21 mouse cellular contexts compared by ENCODE assay signal in the genomic region with DNA sequence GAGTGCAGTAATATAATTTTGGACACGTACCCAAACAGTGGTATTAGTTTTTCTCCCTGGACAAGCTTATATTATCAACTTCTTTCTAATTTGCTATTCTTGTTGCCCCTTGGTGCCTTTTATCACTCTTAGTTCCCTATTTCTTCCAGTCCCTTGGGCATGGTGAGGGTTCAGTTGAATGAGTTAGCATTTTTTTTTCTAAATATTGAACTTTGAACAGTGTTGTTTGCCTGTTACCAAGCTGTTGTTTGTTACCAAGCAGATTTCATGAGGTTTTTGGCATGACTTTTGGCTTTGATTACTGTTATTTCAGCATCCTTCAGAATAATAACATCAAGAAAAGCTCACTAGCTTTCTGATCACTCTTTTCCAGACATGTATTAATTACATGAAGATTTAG.
DNase-seq lines count a peak whose midpoint lies in the region; ATAC-seq and TF ChIP-seq lines count a peak whose summit lies in the region.
"Had no signal": no experiment of that assay in that cellular context is flagged by ENCODE, and none has a peak within 500 bp of the region (broad histone marks: within the 10 kb centered on the region; RNA-seq: fewer than 3 reads in every experiment).

No protein-coding gene starts in this region.

- no peak for TF ChIP-seq RAD21 in MEL (IDR thresholded peaks at IDR 0.05; ENCODE audit: low read depth, low read length)

- H3K27ac ChIP-seq in liver, adult 2 months (replicated peaks; ENCODE audit: insufficient read depth, low read depth, low read length), result no peak overlapping the region
- H3K27ac ChIP-seq in MEL (ENCODE audit: control insufficient read depth, low read depth, low read length), result peak overlapping the region; percentile 47
- H3K27ac ChIP-seq: embryonic facial prominence, embryonic 10.5 days; embryonic facial prominence, embryonic 12.5 days; forebrain, embryonic 13.5 days; forebrain, embryonic 15.5 days had no signal

- peak; percentile 66 for DNase-seq in liver, adult 2 months (ENCODE audit: extremely low read depth, low read depth, low spot score)
- DNase-seq in liver (no peak), MEL (ENCODE audit: low read depth, low spot score) (peak; percentile 48)
- DNase-seq in ovary, postnatal 36 days (ENCODE audit: low spot score), result no peak
- DNase-seq in spleen, postnatal 14 days (ENCODE audit: low spot score in 2 of 2), result no peak
- DNase-seq: adrenal gland, adult 2 months; adrenal gland, postnatal 10 days; adrenal gland, postnatal 25 days; cerebellum, adult 11 months; cerebellum, adult 18-20 months; cerebellum, adult 8-10 months; cerebellum, adult 9-11 months; cerebellum, postnatal 14 days; cerebellum, postnatal 36 days; forebrain, postnatal 0 days had no signal

- H3K27me3 ChIP-seq in liver, adult 2 months (ENCODE audit: control insufficient read depth, insufficient read depth, low read length), result no peaks in the 10 kb centered on the region
- no peaks in the 10 kb centered on the region for H3K27me3 ChIP-seq in MEL (ENCODE audit: control insufficient read depth in 1 of 2, insufficient read depth in 2 of 2, low read length in 2 of 2)
- H3K27me3 ChIP-seq: embryonic facial prominence, embryonic 12.5 days; forebrain, embryonic 13.5 days; forebrain, embryonic 15.5 days had no signal

- no peak overlapping the region for H3K4me3 ChIP-seq in liver, adult 2 months (ENCODE audit: insufficient read depth, low read depth, low read length)
- H3K4me3 ChIP-seq in MEL (ENCODE audit: control insufficient read depth in 1 of 2, insufficient read depth in 1 of 2, low read depth in 2 of 2, low read length in 2 of 2), result peak overlapping the region in 1 of 2 experiments; percentile 16; a peak in 1 of 4 replicates
- H3K4me3 ChIP-seq: embryonic facial prominence, embryonic 10.5 days; embryonic facial prominence, embryonic 12.5 days; forebrain, embryonic 13.5 days; forebrain, embryonic 15.5 days had no signal

- 83% methylated on average over 1 of the region's 1 CpGs for WGBS in liver, adult 2 months

- no peaks in the 10 kb centered on the region for H3K79me2 ChIP-seq in liver, adult 2 months (ENCODE audit: control insufficient read depth, insufficient read depth, low read length)
- H3K79me2 ChIP-seq in MEL (ENCODE audit: control insufficient read depth, insufficient read depth, low read length, poor library complexity), result no peaks in the 10 kb centered on the region

- no peaks in the 10 kb centered on the region for H3K9me3 ChIP-seq in MEL (replicated peaks; ENCODE audit: insufficient read depth, low read length)
- H3K9me3 ChIP-seq: embryonic facial prominence, embryonic 10.5 days; embryonic facial prominence, embryonic 12.5 days; forebrain, embryonic 13.5 days; forebrain, embryonic 15.5 days had no signal

- no peaks in the 10 kb centered on the region for H3K36me3 ChIP-seq in liver, adult 2 months (ENCODE audit: control insufficient read depth, insufficient read depth, low read length)
- H3K36me3 ChIP-seq in MEL (ENCODE audit: control insufficient read depth in 1 of 2, insufficient read depth in 2 of 2, low read length in 2 of 2), result peaks cover 0 to 27% of the 10 kb centered on the region in 2 experiments; a peak in 2 of 4 replicates
- H3K36me3 ChIP-seq: embryonic facial prominence, embryonic 10.5 days; embryonic facial prominence, embryonic 12.5 days; forebrain, embryonic 15.5 days had no signal

- no peak overlapping the region for H3K9ac ChIP-seq in liver, adult 2 months (ENCODE audit: low read depth, low read length)
- no peak overlapping the region for H3K9ac ChIP-seq in MEL (ENCODE audit: control insufficient read depth, low read depth, low read length, poor library complexity, severe bottlenecking)
- H3K9ac ChIP-seq: embryonic facial prominence, embryonic 12.5 days; forebrain, embryonic 13.5 days; forebrain, embryonic 15.5 days; forebrain, postnatal 0 days had no signal

- 0 out of 2 replicates have a peak, but pooled peaks have one; percentile 22 for ATAC-seq in common myeloid progenitor, adult 5-6 weeks (replicated peaks; ENCODE audit: low read depth, poor library complexity, severe bottlenecking)
- ATAC-seq: CD4-positive, CD25-positive, alpha-beta regulatory T cell, adult 4 months; forebrain, embryonic 13.5 days; forebrain, embryonic 15.5 days; forebrain, postnatal 0 days had no signal

- TF ChIP-seq POLR2A in liver, adult 2 months (IDR thresholded peaks at IDR 0.05; ENCODE audit: extremely low read depth, insufficient read depth, low read length), result no peak
- no peak for TF ChIP-seq POLR2A in MEL (IDR thresholded peaks at IDR 0.05; ENCODE audit: control insufficient read depth in 1 of 2, insufficient read depth in 1 of 2, low read depth in 1 of 2, low read length in 2 of 2, poor library complexity in 1 of 2)

- TF ChIP-seq CTCF in liver, adult 2 months (IDR thresholded peaks at IDR 0.05; ENCODE audit: low read depth, low read length), result no peak
- no peak for TF ChIP-seq CTCF in MEL (IDR thresholded peaks at IDR 0.05 in 2 of 3, conservative IDR thresholded peaks at IDR 0.05 in 1 of 3; ENCODE audit: control insufficient read depth in 1 of 3, insufficient read depth in 1 of 3, low read depth in 2 of 3, low read length in 3 of 3, poor library complexity in 1 of 3, severe bottlenecking in 1 of 3)

- peaks cover 2% of the 10 kb centered on the region; the same call in 1 of the 2 replicates for H3K4me1 ChIP-seq in liver, adult 2 months (ENCODE audit: control insufficient read depth, insufficient read depth, low read length)
- peaks cover 13 to 21% of the 10 kb centered on the region in 2 experiments for H3K4me1 ChIP-seq in MEL (ENCODE audit: control insufficient read depth in 1 of 2, insufficient read depth in 2 of 2, low read length in 2 of 2)
- H3K4me1 ChIP-seq: embryonic facial prominence, embryonic 10.5 days; embryonic facial prominence, embryonic 12.5 days; forebrain, embryonic 13.5 days; forebrain, embryonic 15.5 days had no signal

- TF ChIP-seq EP300 in MEL (IDR thresholded peaks at IDR 0.05; ENCODE audit: low read depth in 1 of 2, low read length in 2 of 2), result peak; percentile 41 to 52; a peak in 1 of 4 replicates

TF ChIP-seq in MEL, 35 proteins besides CTCF, POLR2A, EP300 and RAD21:
- TF ChIP-seq ZC3H11A (IDR thresholded peaks at IDR 0.05; ENCODE audit: low read depth, low read length) (no peak), HCFC1 (IDR thresholded peaks at IDR 0.05; ENCODE audit: low read depth, low read length) (0 out of 2 replicates have a peak, but pooled peaks have one; percentile 26), ZNF384 (IDR thresholded peaks at IDR 0.05; ENCODE audit: low read depth, low read length) (peak; percentile 76)

Comparison
In these comparisons a context has a peak if more than half of its experiments do, and no peak if none do; other contexts are left out.
1. DNase-seq: peak in liver, adult 2 months (single experiment) and MEL (single experiment); none in liver (single experiment), ovary, postnatal 36 days (single experiment) and spleen, postnatal 14 days (0 of 2).